Mouse (Mus musculus): ENCODE measurements at regions not wholly inside any gene's neighbourhood (a gene's known extent, or its start where the extent isn't known, plus 50 kb on each side); places are given as distances from the start of the nearest gene placed in this dataset.

GRCm38 (mm10) chr15:56881501-56881900, 595.9 kb downstream of the Slc22a22 start:
- no peak for TF ChIP-seq ETS1 (conservative IDR thresholded peaks at IDR 0.05; ENCODE audit: low read depth, low read length)
- TF ChIP-seq TBP (conservative IDR thresholded peaks at IDR 0.05; ENCODE audit: low read depth, low read length): no peak
